Mouse (Mus musculus): ENCODE results near the gene Gga1. TPM values are rescaled to one million over a fixed set of nuclear protein-coding genes. Genes with fewer than 3 reads are reported as not detected.

Gga1 gene
- polyA plus RNA-seq, 1 experiment from 2014 or later, result 48.4 TPM

- WGBS, result 42% methylated on average over 8 of the region's 8 CpGs
- 0 out of 2 replicates have a peak, but pooled peaks cover 5% of the 10 kb centered on the region for H3K36me3 ChIP-seq (ENCODE audit: control insufficient read depth, insufficient read depth, low read length)
- peak overlapping the region; percentile 67 for H3K4me2 ChIP-seq (ENCODE audit: low read depth, low read length)
- no peak for ATAC-seq (ENCODE audit: insufficient read depth, low FRiP score)
- no peaks in the 10 kb centered on the region for H3K27me3 ChIP-seq (ENCODE audit: control insufficient read depth, insufficient read depth, low read length)
- H3K9ac ChIP-seq (ENCODE audit: low read length), result peak overlapping the region; percentile 76
- H3K4me1 ChIP-seq (ENCODE audit: control insufficient read depth, insufficient read depth, low read length), result peaks cover 30% of the 10 kb centered on the region
- no peaks in the 10 kb centered on the region for H3K9me3 ChIP-seq (replicated peaks; ENCODE audit: control insufficient read depth, low read length)
- peak overlapping the region; percentile 98 for H3K27ac ChIP-seq (ENCODE audit: low read length)
- peak overlapping the region; percentile 62 for H3K4me3 ChIP-seq (replicated peaks; ENCODE audit: low read length)
Measured at GRCm38 (mm10) chr15:78928539-78928938, 51.5 kb downstream of the Gga1 start.

GRCm38 (mm10) chr15:78930192-78930706 lies 53.3 kb downstream of the Gga1 start:
- Histone ChIP-seq H3K4me3 (replicated peaks; ENCODE audit: low read length) (no peak overlapping the region), H3K9ac (ENCODE audit: low read length) (no peak overlapping the region), H3K27me3 (ENCODE audit: control insufficient read depth, insufficient read depth, low read length) (no peaks in the 10 kb centered on the region), H3K9me3 (replicated peaks; ENCODE audit: control insufficient read depth, low read length) (no peaks in the 10 kb centered on the region), H3K36me3 (ENCODE audit: control insufficient read depth, insufficient read depth, low read length) (0 out of 2 replicates have a peak, but pooled peaks cover 5% of the 10 kb centered on the region), H3K4me2 (ENCODE audit: low read depth, low read length) (no peak overlapping the region), H3K4me1 (ENCODE audit: control insufficient read depth, insufficient read depth, low read length) (peaks cover 26% of the 10 kb centered on the region), H3K27ac (ENCODE audit: low read length) (no peak overlapping the region)
- 87% methylated on average over 6 of the region's 6 CpGs for WGBS
- ATAC-seq (ENCODE audit: insufficient read depth, low FRiP score), result no peak

GRCm38 (mm10) chr15:78930801-78931426 lies 53.9 kb downstream of the Gga1 start:
- ATAC-seq (ENCODE audit: insufficient read depth, low FRiP score), result no peak
- Histone ChIP-seq H3K27ac (ENCODE audit: low read length) (peak overlapping the region; percentile 10; the same call in 1 of the 2 replicates), H3K4me3 (replicated peaks; ENCODE audit: low read length) (no peak overlapping the region), H3K36me3 (ENCODE audit: control insufficient read depth, insufficient read depth, low read length) (0 out of 2 replicates have a peak, but pooled peaks cover 5% of the 10 kb centered on the region), H3K4me1 (ENCODE audit: control insufficient read depth, insufficient read depth, low read length) (peaks cover 25% of the 10 kb centered on the region), H3K27me3 (ENCODE audit: control insufficient read depth, insufficient read depth, low read length) (no peaks in the 10 kb centered on the region), H3K4me2 (ENCODE audit: low read depth, low read length) (no peak overlapping the region), H3K9ac (ENCODE audit: low read length) (no peak overlapping the region), H3K9me3 (replicated peaks; ENCODE audit: control insufficient read depth, low read length) (no peaks in the 10 kb centered on the region)
- WGBS, result 77% methylated on average over 7 of the region's 7 CpGs

- Histone ChIP-seq H3K4me2 (ENCODE audit: low read depth, low read length) (no peak overlapping the region), H3K4me3 (replicated peaks; ENCODE audit: low read length) (no peak overlapping the region), H3K27me3 (ENCODE audit: control insufficient read depth, insufficient read depth, low read length) (no peaks in the 10 kb centered on the region), H3K36me3 (ENCODE audit: control insufficient read depth, insufficient read depth, low read length) (0 out of 2 replicates have a peak, but pooled peaks cover 5% of the 10 kb centered on the region), H3K27ac (ENCODE audit: low read length) (peak overlapping the region; percentile 10; the same call in 1 of the 2 replicates), H3K9me3 (replicated peaks; ENCODE audit: control insufficient read depth, low read length) (no peaks in the 10 kb centered on the region), H3K9ac (ENCODE audit: low read length) (no peak overlapping the region), H3K4me1 (ENCODE audit: control insufficient read depth, insufficient read depth, low read length) (peaks cover 22% of the 10 kb centered on the region)
- WGBS, result 20% methylated on average over 3 of the region's 3 CpGs
- ATAC-seq (ENCODE audit: insufficient read depth, low FRiP score), result no peak
Measured at GRCm38 (mm10) chr15:78931577-78931976, 54.6 kb downstream of the Gga1 start.

- 0 out of 2 replicates have a peak, but pooled peaks cover 1% of the 10 kb centered on the region for H3K36me3 ChIP-seq (ENCODE audit: control insufficient read depth, insufficient read depth, low read length)
- peaks cover 10% of the 10 kb centered on the region; the same call in 1 of the 2 replicates for H3K4me1 ChIP-seq (ENCODE audit: control insufficient read depth, insufficient read depth, low read length)
- H3K27me3 ChIP-seq (ENCODE audit: control insufficient read depth, insufficient read depth, low read length), result no peaks in the 10 kb centered on the region
- H3K9me3 ChIP-seq (replicated peaks; ENCODE audit: control insufficient read depth, low read length), result no peaks in the 10 kb centered on the region
- peak within 1 kb of the TSS; percentile 80 for H3K4me2 ChIP-seq (ENCODE audit: low read depth, low read length)
- ATAC-seq (ENCODE audit: insufficient read depth, low FRiP score), result peak; percentile 80
- WGBS, result under 1% methylated on average over 42 of the region's 42 CpGs
- H3K27ac ChIP-seq (ENCODE audit: low read length), result peak within 1 kb of the TSS; percentile 85
- H3K9ac ChIP-seq (ENCODE audit: low read length), result peak within 1 kb of the TSS; percentile 81
- peak within 1 kb of the TSS; percentile 79 for H3K4me3 ChIP-seq (replicated peaks; ENCODE audit: low read length)
Measured at GRCm38 (mm10) chr15:78934784-78935320, 57.9 kb downstream of the Gga1 start, which contains the start of gene Nol12. Gene Nol12 (plus strand): TSS chr15:78934933.

GRCm38 (mm10) chr15:78936403-78936802 lies 59.4 kb downstream of the Gga1 start:
- H3K9ac ChIP-seq (ENCODE audit: low read length), result no peak overlapping the region; the same call in 1 of the 2 replicates
- H3K27ac ChIP-seq (ENCODE audit: low read length), result no peak overlapping the region
- no peaks in the 10 kb centered on the region for H3K27me3 ChIP-seq (ENCODE audit: control insufficient read depth, insufficient read depth, low read length)
- ATAC-seq (ENCODE audit: insufficient read depth, low FRiP score), result no peak
- H3K9me3 ChIP-seq (replicated peaks; ENCODE audit: control insufficient read depth, low read length), result no peaks in the 10 kb centered on the region
- peaks cover 10% of the 10 kb centered on the region; the same call in 1 of the 2 replicates for H3K4me1 ChIP-seq (ENCODE audit: control insufficient read depth, insufficient read depth, low read length)
- H3K36me3 ChIP-seq (ENCODE audit: control insufficient read depth, insufficient read depth, low read length), result no peaks in the 10 kb centered on the region
- no peak overlapping the region for H3K4me2 ChIP-seq (ENCODE audit: low read depth, low read length)
- 89% methylated on average over 12 of the region's 12 CpGs for WGBS
- no peak overlapping the region for H3K4me3 ChIP-seq (replicated peaks; ENCODE audit: low read length)

GRCm38 (mm10) chr15:78937311-78937710 lies 60.3 kb downstream of the Gga1 start:
- no peak overlapping the region for H3K27ac ChIP-seq (ENCODE audit: low read length)
- no peaks in the 10 kb centered on the region for H3K9me3 ChIP-seq (replicated peaks; ENCODE audit: control insufficient read depth, low read length)
- no peak overlapping the region for H3K4me3 ChIP-seq (replicated peaks; ENCODE audit: low read length)
- H3K4me2 ChIP-seq (ENCODE audit: low read depth, low read length), result no peak overlapping the region
- peaks cover 10% of the 10 kb centered on the region; the same call in 1 of the 2 replicates for H3K4me1 ChIP-seq (ENCODE audit: control insufficient read depth, insufficient read depth, low read length)
- no peaks in the 10 kb centered on the region for H3K36me3 ChIP-seq (ENCODE audit: control insufficient read depth, insufficient read depth, low read length)
- ATAC-seq (ENCODE audit: insufficient read depth, low FRiP score), result no peak
- no peak overlapping the region for H3K9ac ChIP-seq (ENCODE audit: low read length)
- WGBS, result 91% methylated on average over 10 of the region's 10 CpGs
- H3K27me3 ChIP-seq (ENCODE audit: control insufficient read depth, insufficient read depth, low read length), result no peaks in the 10 kb centered on the region

- Histone ChIP-seq H3K9me3 (replicated peaks; ENCODE audit: control insufficient read depth, low read length) (no peaks in the 10 kb centered on the region), H3K4me3 (replicated peaks; ENCODE audit: low read length) (no peak overlapping the region), H3K4me1 (ENCODE audit: control insufficient read depth, insufficient read depth, low read length) (peaks cover 13% of the 10 kb centered on the region; the same call in 1 of the 2 replicates), H3K27ac (ENCODE audit: low read length) (no peak overlapping the region), H3K36me3 (ENCODE audit: control insufficient read depth, insufficient read depth, low read length) (no peaks in the 10 kb centered on the region), H3K9ac (ENCODE audit: low read length) (no peak overlapping the region), H3K27me3 (ENCODE audit: control insufficient read depth, insufficient read depth, low read length) (no peaks in the 10 kb centered on the region), H3K4me2 (ENCODE audit: low read depth, low read length) (no peak overlapping the region)
- WGBS, result 78% methylated on average over 2 of the region's 2 CpGs
- no peak for ATAC-seq (ENCODE audit: insufficient read depth, low FRiP score)
Measured at GRCm38 (mm10) chr15:78937963-78938362, 61.0 kb downstream of the Gga1 start.

- 85% methylated on average over 13 of the region's 13 CpGs for WGBS
- no peak overlapping the region for H3K9ac ChIP-seq (ENCODE audit: low read length)
Measured at GRCm38 (mm10) chr15:78940325-78940724, 63.3 kb downstream of the Gga1 start.

More at GRCm38 (mm10) chr15:78940325-78940724, 63.3 kb downstream of the Gga1 start:
- Histone ChIP-seq H3K4me2 (ENCODE audit: low read depth, low read length) (no peak overlapping the region), H3K4me3 (replicated peaks; ENCODE audit: low read length) (no peak overlapping the region), H3K9me3 (replicated peaks; ENCODE audit: control insufficient read depth, low read length) (no peaks in the 10 kb centered on the region), H3K27me3 (ENCODE audit: control insufficient read depth, insufficient read depth, low read length) (no peaks in the 10 kb centered on the region), H3K27ac (ENCODE audit: low read length) (no peak overlapping the region), H3K36me3 (ENCODE audit: control insufficient read depth, insufficient read depth, low read length) (no peaks in the 10 kb centered on the region), H3K4me1 (ENCODE audit: control insufficient read depth, insufficient read depth, low read length) (peaks cover 13% of the 10 kb centered on the region; the same call in 1 of the 2 replicates)
- ATAC-seq (ENCODE audit: insufficient read depth, low FRiP score), result no peak

Measured in stomach, embryonic 16.5 days (tissue).